Comparison of ENCODE assay signal across 8 mouse cellular contexts in the genomic region with DNA sequence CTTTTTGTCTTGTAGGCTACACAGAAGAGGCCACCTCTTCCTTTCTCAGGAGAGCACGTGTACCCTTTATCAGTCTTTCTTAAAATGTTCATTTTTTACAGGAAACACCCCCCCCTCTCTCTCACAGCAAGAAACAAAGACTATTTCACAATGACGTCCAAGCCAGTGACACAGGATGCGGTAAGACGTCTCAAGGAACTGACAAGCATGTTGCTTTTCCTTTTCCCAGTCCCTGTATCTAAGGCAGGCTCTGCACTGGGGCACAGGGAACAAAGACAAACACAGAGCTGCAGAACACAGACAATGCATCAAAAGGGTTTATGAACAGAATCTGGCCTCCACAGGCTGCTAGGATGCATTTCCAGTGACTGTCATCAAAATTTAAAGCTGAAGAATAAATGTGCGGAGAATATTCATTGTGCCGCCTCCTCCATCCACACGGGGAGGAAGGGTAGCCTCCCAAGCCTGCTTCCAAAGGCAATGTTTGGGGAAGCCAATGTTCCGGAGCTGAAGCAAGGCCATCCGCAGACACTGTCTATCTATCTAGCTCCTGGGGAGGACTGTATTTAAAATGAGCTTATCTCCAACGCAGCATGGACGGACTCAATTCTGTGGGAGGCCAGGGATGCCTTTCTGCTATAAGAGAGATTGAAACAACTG. TPM values are rescaled to one million over a fixed set of nuclear protein-coding genes. Genes with fewer than 3 reads are reported as not detected.
DNase-seq lines count a peak whose midpoint lies in the region; ATAC-seq and TF ChIP-seq lines count a peak whose summit lies in the region.

No protein-coding gene starts in this region.

- H3K9ac ChIP-seq in lung, embryonic 15.5 days: no peak overlapping the region
- H3K9ac ChIP-seq in hindbrain, postnatal 0 days (replicated peaks; ENCODE audit: low read length): peak overlapping the region; percentile 17; the same call in 1 of the 2 replicates
- H3K9ac ChIP-seq in neural tube, embryonic 13.5 days: 0 out of 2 replicates have a peak overlapping the region, but pooled peaks have one; percentile 10

- H3K4me2 ChIP-seq in lung, embryonic 15.5 days: no peak overlapping the region
- H3K4me2 ChIP-seq in hindbrain, postnatal 0 days (ENCODE audit: low read depth, low read length): no peak overlapping the region
- H3K4me2 ChIP-seq in neural tube, embryonic 13.5 days: no peak overlapping the region

- peak; percentile 87 for ATAC-seq in frontal cortex, adult (ENCODE audit: low TSS enrichment)
- 0 out of 2 replicates have a peak, but pooled peaks have one; percentile 23 for ATAC-seq in lung, embryonic 15.5 days (ENCODE audit: borderline replicate concordance, extremely low read depth, low FRiP score, low TSS enrichment)
- 0 out of 2 replicates have a peak, but pooled peaks have one; percentile 45 for ATAC-seq in hindbrain, postnatal 0 days
- ATAC-seq in neural tube, embryonic 13.5 days (ENCODE audit: low read depth): peak; percentile 56; the same call in 1 of the 2 replicates

- no peak for DNase-seq in frontal cortex, postnatal 14 days (ENCODE audit: low spot score in 2 of 2)
- DNase-seq in lung, adult 2 months: no peak
- DNase-seq in hindbrain, postnatal 0 days (ENCODE audit: low spot score): no peak
- DNase-seq in cerebellum, adult 11 months: no peak
- DNase-seq in adrenal gland, postnatal 25 days: no peak

- no peaks in the 10 kb centered on the region for H3K27me3 ChIP-seq in lung, embryonic 15.5 days
- no peaks in the 10 kb centered on the region for H3K27me3 ChIP-seq in hindbrain, postnatal 0 days (ENCODE audit: insufficient read depth, low read length)
- H3K27me3 ChIP-seq in neural tube, embryonic 13.5 days: no peaks in the 10 kb centered on the region

- H3K27ac ChIP-seq in lung, embryonic 15.5 days: peak overlapping the region; percentile 16; the same call in 1 of the 2 replicates
- peak overlapping the region; percentile 58 for H3K27ac ChIP-seq in hindbrain, postnatal 0 days
- H3K27ac ChIP-seq in neural tube, embryonic 13.5 days (replicated peaks): peak overlapping the region; percentile 55

- 59% methylated on average over 11 of the region's 11 CpGs for WGBS in lung, embryonic 15.5 days
- WGBS in lung, adult 2 months: 54% methylated on average over 11 of the region's 11 CpGs
- 47% methylated on average over 11 of the region's 11 CpGs for WGBS in hindbrain, postnatal 0 days
- WGBS in neural tube, embryonic 13.5 days: 60% methylated on average over 11 of the region's 11 CpGs

- H3K4me3 ChIP-seq in lung, embryonic 15.5 days: no peak overlapping the region
- H3K4me3 ChIP-seq in lung, adult 2 months (replicated peaks; ENCODE audit: extremely low read depth, low read depth, low read length): no peak overlapping the region
- no peak overlapping the region for H3K4me3 ChIP-seq in hindbrain, postnatal 0 days (ENCODE audit: low read length)
- H3K4me3 ChIP-seq in neural tube, embryonic 13.5 days: no peak overlapping the region

- H3K4me1 ChIP-seq in lung, embryonic 15.5 days: no peaks in the 10 kb centered on the region
- no peaks in the 10 kb centered on the region; the same call in 1 of the 2 replicates for H3K4me1 ChIP-seq in lung, adult 2 months (ENCODE audit: control insufficient read depth, insufficient read depth, low read length)
- no peaks in the 10 kb centered on the region for H3K4me1 ChIP-seq in hindbrain, postnatal 0 days (ENCODE audit: insufficient read depth, low read length)
- H3K4me1 ChIP-seq in neural tube, embryonic 13.5 days (replicated peaks): peaks cover 12% of the 10 kb centered on the region

- TF ChIP-seq CTCF in lung, adult 2 months (IDR thresholded peaks at IDR 0.05; ENCODE audit: insufficient read depth, low read length): no peak
- no peak for TF ChIP-seq CTCF in hindbrain, postnatal 0 days (IDR thresholded peaks at IDR 0.05; ENCODE audit: low read depth)

- no peaks in the 10 kb centered on the region for H3K9me3 ChIP-seq in lung, embryonic 15.5 days
- no peaks in the 10 kb centered on the region for H3K9me3 ChIP-seq in hindbrain, postnatal 0 days (ENCODE audit: low read length)
- H3K9me3 ChIP-seq in neural tube, embryonic 13.5 days: no peaks in the 10 kb centered on the region

- no peak for TF ChIP-seq POLR2A in lung, adult 2 months (IDR thresholded peaks at IDR 0.05; ENCODE audit: borderline replicate concordance, extremely low read depth, low read depth, low read length)

- H3K36me3 ChIP-seq in lung, embryonic 15.5 days: no peaks in the 10 kb centered on the region
- H3K36me3 ChIP-seq in hindbrain, postnatal 0 days (ENCODE audit: insufficient read depth, low read length): 0 out of 2 replicates have a peak, but pooled peaks cover 4% of the 10 kb centered on the region
- peaks cover 14% of the 10 kb centered on the region for H3K36me3 ChIP-seq in neural tube, embryonic 13.5 days

RNA-seq across cellular contexts. Expression of gene Ern1, which starts 48.7 kb away (rescaled TPM):
- 6.0 and 6.5 TPM in 2 replicates for polyA plus RNA-seq in lung, embryonic 15.5 days (2015; fragmentation: Nextera tagmentation; extraction: Ambion mirVana)
- polyA plus RNA-seq in lung, adult 2 months (2012; rRNA removed): 23.0 and 28.7 TPM in 2 replicates
- total RNA-seq in hindbrain, postnatal 0 days (2014; rRNA removed): 8.0 and 11.6 TPM in 2 replicates
- 3.0 and 3.4 TPM in 2 replicates for polyA plus RNA-seq in hindbrain, postnatal 0 days (2015; fragmentation: Nextera tagmentation; extraction: Ambion mirVana)
- polyA plus RNA-seq in neural tube, embryonic 13.5 days (2015; fragmentation: Nextera tagmentation; extraction: Ambion mirVana): 5.7 and 6.4 TPM in 2 replicates
- 107 and 122 TPM in 2 replicates for total RNA-seq in adrenal gland, postnatal 25 days (2021)

Comparison
In these comparisons a context has a peak if more than half of its experiments do, and no peak if none do; other contexts are left out.
1. ATAC-seq: peak in every context shown above with its lines; median percentile 87 in frontal cortex, adult; 56 in neural tube, embryonic 13.5 days; 45 in hindbrain, postnatal 0 days; 23 in lung, embryonic 15.5 days.